In the genomic region with DNA sequence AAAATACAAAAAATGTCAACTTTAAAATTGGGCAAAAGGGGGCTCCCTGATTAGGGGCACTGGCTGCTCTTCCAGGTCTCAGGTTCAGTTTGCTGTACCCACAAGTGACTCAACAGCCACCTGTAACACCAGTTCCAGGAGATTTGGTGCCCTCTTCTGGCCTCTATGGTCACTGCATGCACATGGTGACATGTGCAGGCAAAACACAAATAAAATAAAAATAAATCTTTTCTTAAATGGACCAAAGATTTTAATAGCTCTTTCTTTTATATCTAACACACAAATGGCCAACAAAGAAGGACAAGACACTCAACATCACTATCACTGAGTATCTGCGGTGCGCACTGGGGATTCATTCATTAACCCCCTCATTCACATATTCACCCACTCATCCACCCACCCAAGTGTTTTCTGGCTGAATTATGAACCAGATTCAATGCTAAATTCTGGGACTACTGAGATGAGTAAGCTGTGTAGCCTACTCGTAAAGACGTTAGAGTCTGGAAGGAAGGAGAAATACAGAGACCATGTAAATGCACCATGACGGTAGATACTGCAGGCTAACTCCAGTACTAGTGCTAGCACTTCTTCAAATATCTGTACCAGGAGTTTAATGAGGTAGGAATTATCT, we compare ENCODE assay signal across 8 mouse cellular contexts. TPM values are rescaled to one million over a fixed set of nuclear protein-coding genes. Genes with fewer than 3 reads are reported as not detected.
DNase-seq lines count a peak whose midpoint lies in the region; ATAC-seq and TF ChIP-seq lines count a peak whose summit lies in the region.

No protein-coding gene starts in this region.

- no peak overlapping the region for H3K4me3 ChIP-seq in kidney, embryonic 16.5 days (ENCODE audit: low read length)
- H3K4me3 ChIP-seq in G1E (ENCODE audit: low read depth, low read length) = no peak overlapping the region
- no peak overlapping the region for H3K4me3 ChIP-seq in liver, embryonic 14.5 days (ENCODE audit: insufficient read depth in 1 of 2, low read depth in 2 of 2, low read length in 2 of 2)
- no peak overlapping the region for H3K4me3 ChIP-seq in midbrain, embryonic 16.5 days (ENCODE audit: low read depth, low read length)

- no peak for ATAC-seq in kidney, embryonic 16.5 days (ENCODE audit: low FRiP score, low TSS enrichment)
- ATAC-seq in G1E (ENCODE audit: extremely low read depth, insufficient number of reproducible peaks, low FRiP score, poor library complexity, severe bottlenecking) = no peak
- no peak for ATAC-seq in liver, embryonic 14.5 days (ENCODE audit: insufficient read depth)
- ATAC-seq in midbrain, embryonic 16.5 days = no peak

- peak; percentile 61 for TF ChIP-seq CTCF in G1E (IDR thresholded peaks at IDR 0.05; ENCODE audit: low read depth, low read length)
- TF ChIP-seq CTCF in brain, embryonic 14.5 days (IDR thresholded peaks at IDR 0.05; ENCODE audit: borderline replicate concordance, extremely low read depth, insufficient read depth, insufficient read length) = peak; percentile 68; the same call in 1 of the 2 replicates
- TF ChIP-seq CTCF in liver, embryonic 14.5 days (IDR thresholded peaks at IDR 0.05; ENCODE audit: low read depth) = peak; percentile 85

- 0 out of 2 replicates have a peak, but pooled peaks cover 2% of the 10 kb centered on the region for H3K36me3 ChIP-seq in kidney, embryonic 16.5 days (ENCODE audit: insufficient read depth, low read length)
- H3K36me3 ChIP-seq in G1E (replicated peaks) = peaks cover 13% of the 10 kb centered on the region
- H3K36me3 ChIP-seq in liver, embryonic 14.5 days (replicated peaks; ENCODE audit: control insufficient read depth, insufficient read depth, low read depth) = no peaks in the 10 kb centered on the region
- no peaks in the 10 kb centered on the region for H3K36me3 ChIP-seq in midbrain, embryonic 16.5 days (ENCODE audit: control insufficient read depth, insufficient read depth, low read length)

- H3K9me3 ChIP-seq in kidney, embryonic 16.5 days (ENCODE audit: low read length) = no peaks in the 10 kb centered on the region
- no peaks in the 10 kb centered on the region for H3K9me3 ChIP-seq in G1E (replicated peaks)
- H3K9me3 ChIP-seq in liver, embryonic 14.5 days (ENCODE audit: control insufficient read depth, low read length) = no peaks in the 10 kb centered on the region
- no peaks in the 10 kb centered on the region for H3K9me3 ChIP-seq in midbrain, embryonic 16.5 days (replicated peaks; ENCODE audit: control insufficient read depth, low read length, poor library complexity, severe bottlenecking)

- no peak for TF ChIP-seq EP300 in liver, embryonic 14.5 days (IDR thresholded peaks at IDR 0.05; ENCODE audit: low read depth)

- no peak overlapping the region for H3K4me2 ChIP-seq in kidney, embryonic 16.5 days (replicated peaks; ENCODE audit: low read depth, low read length)
- H3K4me2 ChIP-seq in liver, embryonic 14.5 days (ENCODE audit: low read depth) = no peak overlapping the region
- no peak overlapping the region for H3K4me2 ChIP-seq in midbrain, embryonic 16.5 days (ENCODE audit: low read length)

- intact Hi-C loops in heart, postnatal 10 days (cut with DNase I) = no loop called here

- peak; percentile 71 for DNase-seq in kidney, adult 18-20 months
- DNase-seq in G1E (ENCODE audit: low spot score) = no peak
- DNase-seq in brain, embryonic 14.5 days (ENCODE audit: low read depth) = peak; percentile 60
- DNase-seq in heart, postnatal 10 days = peak; percentile 46 to 69
- peak in 1 of 3 experiments; percentile 46 for DNase-seq in liver, embryonic 14.5 days (ENCODE audit: low read depth in 3 of 3, low spot score in 3 of 3)
- DNase-seq in right cerebral cortex, postnatal 25 days = peak; percentile 27

- no peak overlapping the region for H3K9ac ChIP-seq in kidney, embryonic 16.5 days (replicated peaks; ENCODE audit: low read length)
- no peak overlapping the region for H3K9ac ChIP-seq in liver, embryonic 14.5 days (replicated peaks)
- H3K9ac ChIP-seq in midbrain, embryonic 16.5 days (ENCODE audit: low read depth, low read length) = no peak overlapping the region

- no peaks in the 10 kb centered on the region for H3K27me3 ChIP-seq in kidney, embryonic 16.5 days (ENCODE audit: insufficient read depth, low read length)
- peaks cover 2% of the 10 kb centered on the region for H3K27me3 ChIP-seq in G1E (ENCODE audit: insufficient read depth, low read length)
- H3K27me3 ChIP-seq in liver, embryonic 14.5 days (ENCODE audit: control insufficient read depth, insufficient read depth, low read length) = no peaks in the 10 kb centered on the region
- H3K27me3 ChIP-seq in midbrain, embryonic 16.5 days (ENCODE audit: control insufficient read depth, insufficient read depth, low read depth, low read length) = no peaks in the 10 kb centered on the region

- peaks cover 32% of the 10 kb centered on the region for H3K4me1 ChIP-seq in kidney, embryonic 16.5 days (ENCODE audit: insufficient read depth, low read length)
- H3K4me1 ChIP-seq in G1E (ENCODE audit: insufficient read depth, low read depth, low read length) = peaks cover 4% of the 10 kb centered on the region
- H3K4me1 ChIP-seq in liver, embryonic 14.5 days (replicated peaks; ENCODE audit: control insufficient read depth in 2 of 2, insufficient read depth in 2 of 2, low read length in 1 of 2) = peaks cover 4 to 19% of the 10 kb centered on the region in 2 experiments
- peaks cover 34% of the 10 kb centered on the region for H3K4me1 ChIP-seq in midbrain, embryonic 16.5 days (ENCODE audit: control insufficient read depth, insufficient read depth, low read length)

- WGBS in kidney, embryonic 16.5 days = 89% methylated on average over 5 of the region's 5 CpGs
- 89% methylated on average over 5 of the region's 5 CpGs for WGBS in liver, embryonic 14.5 days (ENCODE audit: insufficient replicate concordance)
- whole genome bisulfite sequencing in midbrain, embryonic 16.5 days = 94% methylated on average over 5 of the region's 5 CpGs

- H3K27ac ChIP-seq in kidney, embryonic 16.5 days (ENCODE audit: low read length) = no peak overlapping the region
- no peak overlapping the region for H3K27ac ChIP-seq in liver, embryonic 14.5 days
- no peak overlapping the region for H3K27ac ChIP-seq in midbrain, embryonic 16.5 days (ENCODE audit: low read length)

- no peak for TF ChIP-seq POLR2A in brain, embryonic 14.5 days (IDR thresholded peaks at IDR 0.05; ENCODE audit: borderline replicate concordance, extremely low read depth, insufficient read depth, insufficient read length, poor library complexity, severe bottlenecking)

RNA-seq across cellular contexts. Expression of a gene that starts 44.3 kb away (rescaled TPM):
- 42.3 and 42.7 TPM in 2 replicates for polyA plus RNA-seq in kidney, embryonic 16.5 days (2015; fragmentation: Nextera tagmentation; extraction: Ambion mirVana)
- total RNA-seq in G1E (2014; fragmentation: Nextera tagmentation) (12.9 and 13.4 TPM in 2 replicates), G1E (2017) (23.8 and 26.7 TPM in 2 replicates)
- polyA plus RNA-seq in G1E (2012) = 10.7 and 18.6 TPM in 2 replicates
- polyA plus RNA-seq in brain, embryonic 14.5 days (2012; rRNA removed) = 30.9 and 33.1 TPM in 2 replicates
- total RNA-seq in heart, postnatal 10 days (2021) = 10 to 100 TPM; 26.8 to 32.9 TPM
- polyA plus RNA-seq in liver, embryonic 14.5 days (2012; rRNA removed) = 5.4 and 6.6 TPM in 2 replicates
- 12.2 and 13.2 TPM in 2 replicates for polyA plus RNA-seq in liver, embryonic 14.5 days (2014; fragmentation: Nextera tagmentation; extraction: Ambion mirVana)
- 48.3 and 50.7 TPM in 2 replicates for polyA plus RNA-seq in midbrain, embryonic 16.5 days (2015; fragmentation: Nextera tagmentation; extraction: Ambion mirVana)
